Mouse (Mus musculus) forebrain, postnatal 0 days (tissue): ENCODE data around the gene Grem2. TPM values are rescaled to one million over a fixed set of nuclear protein-coding genes. Genes with fewer than 3 reads are reported as not detected.

Experiments used
- ATAC-seq: fragments of 200-750 bp; cut with Nextera tagmentation; 2 replicates; pipeline ENCODE4 v1.8.0; 2017; ENCODE audit warnings: mild to moderate bottlenecking, moderate library complexity
- DNase-seq: peaks from one replicate; pipeline ENCODE4 v3.0.0-alpha.2; 2015
- H3K27ac ChIP-seq: fragments of 300-500 bp; sonication (generic); 2 replicates; pipeline ENCODE4 v1.5.1; 2014; ENCODE audit warnings: low read depth, mild to moderate bottlenecking, antibody characterized with exemption, low read length, moderate library complexity, mixed read lengths
- H3K27me3 ChIP-seq: fragments of 300-500 bp; sonication (generic); 2 replicates; pipeline ENCODE4 v1.6.1; 2014; ENCODE audit warnings: mild to moderate bottlenecking, low read length, mixed read lengths; ENCODE audit not compliant: insufficient read depth
- H3K36me3 ChIP-seq: fragments of 300-500 bp; sonication (generic); 2 replicates; pipeline ENCODE4 v1.6.1; 2014; ENCODE audit warnings: mild to moderate bottlenecking, moderate library complexity; ENCODE audit not compliant: insufficient read depth
- H3K4me1 ChIP-seq: fragments of 300-500 bp; sonication (generic); 2 replicates; pipeline ENCODE4 v1.6.1; 2014; ENCODE audit warnings: antibody characterized with exemption; ENCODE audit not compliant: insufficient read depth
- H3K4me2 ChIP-seq: fragments of 300-500 bp; sonication (generic); 2 replicates; pipeline ENCODE4 v1.6.1; 2014; ENCODE audit warnings: low read depth, mild to moderate bottlenecking, moderate library complexity
- H3K4me3 ChIP-seq: fragments of 300-500 bp; sonication (generic); 2 replicates; pipeline ENCODE4 v1.5.1; 2014; ENCODE audit warnings: low read depth, low read length, mixed read lengths
- H3K9ac ChIP-seq: fragments of 300-500 bp; sonication (generic); 2 replicates; pipeline ENCODE4 v1.6.1; 2014; ENCODE audit warnings: mild to moderate bottlenecking
- H3K9me3 ChIP-seq: fragments of 300-500 bp; sonication (generic); 2 replicates; pipeline ENCODE4 v1.6.1; 2016; ENCODE audit warnings: low read length
- CTCF ChIP-seq: sonication (generic); IDR thresholded peaks from 2 replicates; pipeline ENCODE4 v1.5.1; 2016; ENCODE audit warnings: antibody characterized with exemption, control low read depth, low read depth
- WGBS: fragments of 180-500 bp; shearing (Covaris S2); extraction: QIAGEN DNeasy Blood & Tissue Kit; methylation state at CpG from one replicate; pipeline ENCODE4 v1.1.7; 2014; 5-methylcytosine and 5-hydroxymethylcytosine counted together
- polyA plus RNA-seq: library from polyadenylated mRNA; unstranded; fragments of >200 nt; fragmentation: Nextera tagmentation; extraction: Ambion mirVana; gene quantifications from 2 replicates; pipeline ENCODE4 v1.2.1, GENCODE M21; 2015
- total RNA-seq: library from RNA; depleted of rRNA; stranded (reverse); fragments of >200 nt; gene quantifications from 2 replicates; pipeline ENCODE4 v1.2.3, GENCODE M21; 2014; rRNA removed

Gene Grem2
- total RNA-seq (11.8 and 13.9 TPM in 2 replicates), polyA plus RNA-seq (1.8 and 2.9 TPM in 2 replicates)

DNA sequence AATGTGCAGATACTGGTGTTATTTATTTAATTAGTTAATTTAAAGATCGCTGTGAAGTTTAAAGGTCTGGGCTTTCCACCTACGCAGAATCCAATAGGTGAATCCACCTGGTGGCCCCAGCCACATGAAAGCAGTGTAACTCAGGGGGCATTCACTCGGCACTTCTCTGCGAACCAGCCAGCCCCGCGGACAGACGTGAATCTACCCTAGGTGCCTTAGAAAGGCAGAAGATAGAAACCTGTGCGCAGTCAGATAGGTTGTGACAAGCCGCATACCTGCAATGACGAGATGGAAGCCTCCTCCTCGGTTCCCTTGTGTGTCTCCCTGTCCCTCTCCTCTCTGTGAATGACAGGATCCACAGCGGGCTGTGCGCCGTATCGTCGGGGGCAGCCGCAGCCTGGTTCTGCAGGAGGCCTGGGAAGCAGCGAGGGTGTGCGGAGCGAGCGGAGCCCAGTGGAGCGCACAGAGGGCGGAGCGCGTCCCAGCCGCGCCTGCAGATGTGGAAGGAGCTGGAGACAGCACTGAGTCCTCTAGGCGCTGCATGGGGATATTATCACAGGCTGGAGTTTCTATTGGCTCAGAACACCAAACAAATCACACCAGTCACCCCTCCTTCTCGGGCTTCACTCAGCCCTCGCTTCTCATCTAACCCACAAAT, at the start of gene Grem2:
TSS of gene Grem2 (minus strand) at position 522 of the 658 bp plus-strand sequence.
- no peak for TF ChIP-seq CTCF
- peak; percentile 65 for DNase-seq
- Histone ChIP-seq H3K27ac (no peak within 1 kb of the TSS), H3K27me3 (no peaks in the 10 kb centered on the region), H3K9ac (peak within 1 kb of the TSS; percentile 56), H3K4me3 (peak within 1 kb of the TSS; percentile 49), H3K36me3 (no peaks in the 10 kb centered on the region), H3K4me2 (peak within 1 kb of the TSS; percentile 61), H3K9me3 (no peaks in the 10 kb centered on the region), H3K4me1 (peaks cover 4% of the 10 kb centered on the region; the same call in 1 of the 2 replicates)
- WGBS: 5% methylated on average over 30 of the region's 30 CpGs
- peak; percentile 98 for ATAC-seq

DNA sequence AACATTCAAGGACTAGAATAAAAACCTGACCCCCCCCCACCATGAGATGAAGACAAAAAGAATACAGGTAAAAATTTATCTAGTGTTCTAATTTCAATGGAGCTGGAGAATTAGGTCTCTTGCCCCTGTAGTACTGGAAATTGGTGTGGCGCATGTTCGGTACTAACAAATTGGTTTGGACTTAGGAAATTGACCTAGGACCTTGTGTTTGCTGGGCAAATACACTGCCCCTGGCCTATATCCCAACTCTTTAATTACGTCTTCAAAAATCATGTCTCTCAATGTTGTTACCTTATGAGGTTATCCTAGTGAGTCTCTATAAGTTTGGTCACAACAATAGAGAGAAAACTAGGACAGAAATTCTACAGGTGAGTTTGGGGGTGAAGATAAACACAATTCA, 38.2 kb upstream of the Grem2 start:
- H3K36me3 ChIP-seq: no peaks in the 10 kb centered on the region
- H3K27me3 ChIP-seq: no peaks in the 10 kb centered on the region
- ATAC-seq (no peak), DNase-seq (no peak)
- no peaks in the 10 kb centered on the region for H3K9me3 ChIP-seq
- no peak overlapping the region for H3K9ac ChIP-seq
- H3K4me1 ChIP-seq: no peaks in the 10 kb centered on the region
- no peak overlapping the region for H3K4me2 ChIP-seq
- no peak for TF ChIP-seq CTCF
- H3K27ac ChIP-seq: no peak overlapping the region
- H3K4me3 ChIP-seq: no peak overlapping the region
- 96% methylated on average over 3 of the region's 3 CpGs for WGBS

DNA sequence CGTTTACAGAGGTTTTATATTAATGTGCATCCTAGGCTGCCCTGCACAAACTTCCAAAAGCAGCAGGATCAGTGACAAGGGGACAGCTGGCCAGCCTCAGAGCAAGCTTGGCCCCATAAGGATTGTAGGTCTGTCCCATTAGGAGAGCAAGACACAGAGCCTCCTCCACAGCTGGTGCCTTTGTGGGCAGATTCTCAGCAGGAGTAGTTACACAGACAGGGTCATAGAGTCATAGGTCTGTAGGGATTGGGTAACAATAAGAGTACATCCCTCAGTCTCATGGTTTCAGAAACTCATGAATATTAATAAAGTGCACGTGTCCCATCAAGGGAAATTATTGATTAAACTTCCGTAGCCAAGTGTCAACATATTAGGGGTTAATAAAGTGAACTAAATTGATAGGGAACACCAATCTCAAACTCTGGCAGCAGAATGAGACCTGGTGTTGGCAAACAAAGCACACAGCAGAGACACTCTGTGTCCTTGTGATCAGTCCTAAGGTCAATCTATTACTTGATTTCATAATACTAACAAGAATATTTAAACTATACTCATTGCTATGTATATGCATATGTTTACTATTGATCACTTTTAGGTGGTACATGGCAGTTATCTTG, 9.5 kb upstream of the Grem2 start:
- TF ChIP-seq CTCF: no peak
- no peak for DNase-seq
- H3K4me3 ChIP-seq: no peak overlapping the region
- no peaks in the 10 kb centered on the region for H3K4me1 ChIP-seq
- H3K9ac ChIP-seq: no peak overlapping the region
- WGBS: 71% methylated on average over 3 of the region's 3 CpGs
- H3K9me3 ChIP-seq: no peaks in the 10 kb centered on the region
- H3K4me2 ChIP-seq: no peak overlapping the region
- H3K27me3 ChIP-seq: no peaks in the 10 kb centered on the region
- H3K27ac ChIP-seq: no peak overlapping the region
- no peaks in the 10 kb centered on the region for H3K36me3 ChIP-seq
- no peak for ATAC-seq

DNA sequence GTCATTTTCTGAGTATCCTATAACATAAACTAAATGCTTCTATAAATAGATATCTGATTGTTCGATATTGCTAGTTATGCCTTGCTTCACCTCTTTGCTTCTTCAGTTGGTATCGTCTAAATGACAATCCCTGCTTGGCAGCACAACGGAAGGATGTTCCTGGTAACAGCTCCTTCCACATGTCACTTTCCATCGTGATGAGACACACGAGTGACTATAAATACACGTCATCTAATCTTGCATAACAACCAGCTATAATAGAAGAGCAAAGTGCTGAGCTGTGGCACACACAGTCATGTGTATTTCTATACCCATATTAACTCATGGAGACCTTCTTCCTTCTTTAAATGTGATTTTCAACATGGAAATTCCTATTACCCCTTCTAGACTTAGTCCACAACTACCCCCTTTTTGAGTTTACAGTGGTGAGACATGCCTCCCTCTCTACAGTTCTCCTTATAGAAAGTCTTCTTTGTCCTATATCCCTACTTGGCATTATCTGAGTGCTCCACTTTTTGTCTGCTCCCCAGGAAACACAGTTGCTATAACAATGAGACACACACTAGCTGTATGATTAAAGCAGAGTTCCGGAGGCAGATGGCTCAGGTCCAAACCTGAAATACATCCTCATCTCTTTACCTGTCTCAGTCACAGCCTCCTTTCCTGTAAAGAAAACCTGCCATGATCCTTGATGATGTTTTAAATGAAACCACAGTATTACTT, 8.0 kb upstream of the Grem2 start:
- no peak overlapping the region for H3K4me3 ChIP-seq
- no peaks in the 10 kb centered on the region for H3K27me3 ChIP-seq
- ATAC-seq (peak; percentile 85), DNase-seq (peak; percentile 34)
- 0 out of 2 replicates have a peak overlapping the region, but pooled peaks have one; percentile 1 for H3K27ac ChIP-seq
- H3K9me3 ChIP-seq: no peaks in the 10 kb centered on the region
- no peak overlapping the region for H3K9ac ChIP-seq
- H3K4me1 ChIP-seq: no peaks in the 10 kb centered on the region
- no peak overlapping the region for H3K4me2 ChIP-seq
- TF ChIP-seq CTCF: no peak
- H3K36me3 ChIP-seq: no peaks in the 10 kb centered on the region
- 68% methylated on average over 7 of the region's 7 CpGs for WGBS

DNA sequence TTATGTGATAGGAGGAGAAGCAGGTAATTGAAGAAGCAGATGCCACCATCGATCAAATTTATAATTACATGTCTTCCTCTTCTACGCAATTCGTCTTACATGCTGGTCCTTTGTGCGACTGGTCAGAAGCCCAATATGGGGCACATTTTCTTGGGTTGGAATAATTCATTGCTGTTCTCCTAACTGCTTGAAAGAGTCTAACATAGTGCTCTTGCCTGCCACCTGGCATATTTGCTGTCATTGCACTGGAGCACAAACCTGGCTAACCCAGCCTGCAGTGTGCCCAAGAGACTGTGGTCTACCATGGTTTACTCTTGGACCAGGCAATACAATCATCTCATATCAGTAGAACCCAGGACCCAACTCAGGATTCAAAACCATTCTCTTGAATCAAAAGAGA, 2.7 kb downstream of the Grem2 start:
- 98% methylated on average over 4 of the region's 4 CpGs for WGBS
- Histone ChIP-seq H3K36me3 (no peaks in the 10 kb centered on the region), H3K9me3 (no peaks in the 10 kb centered on the region), H3K27ac (no peak overlapping the region), H3K4me1 (peaks cover 4% of the 10 kb centered on the region; the same call in 1 of the 2 replicates), H3K4me3 (no peak overlapping the region), H3K27me3 (no peaks in the 10 kb centered on the region), H3K4me2 (no peak overlapping the region), H3K9ac (no peak overlapping the region)
- DNase-seq (no peak), ATAC-seq (no peak)
- TF ChIP-seq CTCF: 0 out of 2 replicates have a peak, but pooled peaks have one; percentile 10

DNA sequence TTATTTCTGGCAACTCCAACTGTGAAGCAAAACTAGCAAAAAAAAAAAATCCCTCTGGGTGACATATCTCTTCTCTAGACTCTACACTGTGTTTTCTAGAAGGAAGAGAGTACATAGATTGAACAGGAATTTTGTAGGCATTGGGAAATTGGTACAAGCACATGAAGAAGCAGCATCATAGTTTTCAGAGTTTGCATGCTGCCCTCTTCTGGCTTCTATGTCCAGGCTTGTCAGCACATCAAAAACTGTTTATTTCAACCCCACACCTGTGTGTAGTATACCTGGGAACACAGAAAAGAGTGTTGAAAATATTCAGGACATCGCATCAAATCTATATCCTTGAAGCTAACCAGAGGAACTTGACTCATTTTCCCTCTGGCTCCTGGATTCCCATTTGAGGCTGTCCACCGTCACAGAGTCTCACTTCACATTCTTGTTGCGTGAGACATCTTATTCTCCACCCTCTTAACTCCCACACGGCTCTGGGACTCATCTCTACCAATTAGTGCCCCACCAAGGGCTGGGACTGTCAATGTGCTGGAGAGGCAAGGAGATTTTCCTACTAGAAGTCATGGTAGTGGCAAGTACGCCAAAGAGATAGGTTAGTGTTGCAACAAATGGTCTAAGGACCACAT, 3.3 kb downstream of the Grem2 start:
- DNase-seq (no peak), ATAC-seq (no peak)
- peak; percentile 24 for TF ChIP-seq CTCF
- Histone ChIP-seq H3K27me3 (no peaks in the 10 kb centered on the region), H3K9me3 (no peaks in the 10 kb centered on the region), H3K27ac (no peak overlapping the region), H3K4me1 (peaks cover 4% of the 10 kb centered on the region; the same call in 1 of the 2 replicates), H3K4me2 (no peak overlapping the region), H3K4me3 (no peak overlapping the region), H3K36me3 (no peaks in the 10 kb centered on the region), H3K9ac (no peak overlapping the region)
- 90% methylated on average over 5 of the region's 5 CpGs for WGBS
